Mouse (Mus musculus) cortical plate, adult 2 months (tissue): ENCODE measurements around the gene Slc6a1.

ENCODE experiments used
- CTCF ChIP-seq: fragments of 200-500 bp; IDR thresholded peaks from 2 replicates; pipeline ENCODE4 v1.5.1; 2011; ENCODE audit warnings: mild to moderate bottlenecking, control low read depth, low read length; ENCODE audit not compliant: insufficient read depth; ENCODE audit errors: extremely low read depth
- POLR2A ChIP-seq: fragments of 200-500 bp; IDR thresholded peaks from 2 replicates; pipeline ENCODE4 v1.6.1; 2011; ENCODE audit warnings: mild to moderate bottlenecking, low read length, control low read depth; ENCODE audit not compliant: insufficient read depth; ENCODE audit errors: extremely low read depth

- 0 out of 2 replicates have a peak, but pooled peaks have one; percentile 15 for TF ChIP-seq CTCF
- TF ChIP-seq POLR2A, result no peak
Observed at GRCm38 (mm10) chr6:114322914-114323313, 40.5 kb downstream of the Slc6a1 start.
